Mouse (Mus musculus) layer of hippocampus, adult 8-10 months (tissue): ENCODE measurements at regions not wholly inside any gene's neighbourhood (a gene's known extent, or its start where the extent isn't known, plus 50 kb on each side); places are given as distances from the start of the nearest gene placed in this dataset.

Experiments used
- DNase-seq, 2 experiments: peaks; one replicate each; pipeline ENCODE4 v3.0.0; 2022; ENCODE audit warnings: low spot score in 2 of 2

DNA sequence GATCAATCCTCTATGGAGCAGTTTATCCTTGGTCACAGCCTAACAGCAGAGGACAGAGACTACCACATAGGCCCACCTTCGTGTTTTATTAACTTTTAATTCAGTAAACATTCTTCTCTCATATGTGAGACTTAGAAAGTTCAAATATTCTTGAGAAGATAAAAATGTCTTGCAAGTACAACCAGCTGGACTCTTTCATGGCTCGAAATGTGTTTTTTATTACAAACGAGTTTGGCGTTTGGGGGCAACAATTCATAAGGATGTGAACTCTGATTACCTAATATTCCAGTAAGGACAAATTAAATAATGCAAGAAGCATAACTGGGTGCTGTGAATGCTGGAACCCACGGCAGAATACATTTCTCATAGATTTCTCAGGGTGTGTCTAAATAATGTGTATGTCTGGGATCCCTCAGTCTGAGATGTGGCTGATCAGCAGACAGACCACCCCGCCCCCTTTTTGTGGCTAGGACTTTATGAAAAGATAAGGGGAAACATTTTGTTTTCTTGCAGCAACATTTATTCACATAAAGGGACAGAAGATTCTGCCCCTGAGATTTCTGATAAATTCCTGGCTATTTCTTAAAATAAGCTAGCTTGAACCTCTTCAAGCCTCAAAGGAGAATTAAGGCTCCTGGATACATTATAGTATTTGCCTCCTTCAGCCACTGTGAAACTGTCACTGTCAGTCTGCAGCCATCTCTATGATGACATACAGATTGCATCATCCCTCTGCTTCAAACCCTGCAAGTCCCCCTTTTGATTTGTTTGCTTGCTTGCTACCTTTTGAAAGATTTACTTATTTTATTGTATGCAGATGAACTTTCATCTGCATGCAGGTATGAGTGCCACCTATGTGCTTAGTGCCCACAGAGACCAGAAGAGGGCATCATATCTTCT, 69.2 kb upstream of the Gucy1a1 start:
- no peak for DNase-seq

DNA sequence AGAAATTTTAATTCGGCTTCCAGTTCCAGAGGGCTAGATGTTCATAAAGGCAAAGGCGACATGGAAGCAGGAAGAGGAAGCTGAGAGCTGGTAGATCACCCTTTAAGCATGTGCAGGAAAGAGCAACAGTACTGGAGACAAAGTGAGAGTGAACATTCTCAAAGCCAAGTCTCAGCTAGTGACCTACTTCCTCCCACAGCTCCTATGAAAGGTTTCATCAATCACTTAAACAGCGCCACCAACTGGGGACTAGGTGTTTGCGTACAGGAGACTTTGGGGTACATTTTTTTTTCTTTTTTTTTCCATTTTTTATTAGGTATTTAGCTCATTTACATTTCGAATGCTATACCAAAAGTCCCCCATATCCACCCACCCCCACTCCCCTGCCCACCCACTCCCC, 61.7 kb upstream of the Gucy1a1 start:
- DNase-seq = no peak
